Mouse (Mus musculus): ENCODE data around the gene Olig2. TPM values are rescaled to one million over a fixed set of nuclear protein-coding genes. Genes with fewer than 3 reads are reported as not detected.

Olig2 gene
- polyA plus RNA-seq, 1 experiment: not detected

DNA sequence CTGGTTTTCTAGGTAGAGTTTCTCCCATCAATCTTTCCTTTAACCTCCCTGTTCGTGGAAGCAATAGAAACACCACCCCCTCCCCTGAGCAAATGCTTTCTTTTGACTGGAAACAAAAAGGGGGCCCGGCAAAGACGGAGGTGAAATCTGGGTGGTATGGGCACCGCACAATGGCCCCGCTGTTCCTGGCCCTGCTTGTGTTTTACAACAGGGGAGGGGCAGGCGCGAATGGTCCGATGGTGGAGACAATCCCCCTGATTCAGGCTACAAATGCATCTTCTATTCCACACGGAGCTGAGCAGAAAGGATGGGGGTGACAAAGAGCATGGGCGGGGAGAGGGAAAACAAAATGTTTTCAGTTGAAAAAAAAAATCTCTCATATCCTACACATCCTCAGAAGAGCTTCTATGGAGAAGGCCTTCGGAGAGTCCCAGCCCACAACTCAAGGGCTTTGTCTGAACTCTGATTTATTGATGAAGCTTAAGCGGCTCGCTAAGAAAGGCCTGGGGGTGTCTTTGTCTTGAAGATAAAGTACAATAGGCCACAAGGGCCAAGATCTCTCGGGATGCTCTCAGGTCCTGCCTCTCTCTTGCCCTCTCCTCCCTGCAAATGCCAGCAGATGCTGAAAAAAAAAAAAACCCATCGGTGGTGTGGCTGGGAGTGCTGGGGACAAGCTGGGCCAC is 32.4 kb upstream of the Olig2 start:
- Histone ChIP-seq H3K27ac (ENCODE audit: control insufficient read depth, insufficient read depth, low read depth, low read length) (no peak overlapping the region), H3K36me3 (ENCODE audit: control insufficient read depth, insufficient read depth, low read length) (no peaks in the 10 kb centered on the region), H3K4me1 (ENCODE audit: control insufficient read depth, insufficient read depth, low read length) (peaks cover 2% of the 10 kb centered on the region; the same call in 1 of the 2 replicates), H3K4me3 (ENCODE audit: control insufficient read depth, low read depth, low read length) (no peak overlapping the region), H3K27me3 (ENCODE audit: control insufficient read depth, insufficient read depth, low read length) (no peaks in the 10 kb centered on the region)
- TF ChIP-seq CTCF (IDR thresholded peaks at IDR 0.05; ENCODE audit: control insufficient read depth, insufficient read depth, insufficient replicate concordance, low read depth, low read length) (no peak), POLR2A (IDR thresholded peaks at IDR 0.05; ENCODE audit: control insufficient read depth, low read depth, low read length) (no peak)

DNA sequence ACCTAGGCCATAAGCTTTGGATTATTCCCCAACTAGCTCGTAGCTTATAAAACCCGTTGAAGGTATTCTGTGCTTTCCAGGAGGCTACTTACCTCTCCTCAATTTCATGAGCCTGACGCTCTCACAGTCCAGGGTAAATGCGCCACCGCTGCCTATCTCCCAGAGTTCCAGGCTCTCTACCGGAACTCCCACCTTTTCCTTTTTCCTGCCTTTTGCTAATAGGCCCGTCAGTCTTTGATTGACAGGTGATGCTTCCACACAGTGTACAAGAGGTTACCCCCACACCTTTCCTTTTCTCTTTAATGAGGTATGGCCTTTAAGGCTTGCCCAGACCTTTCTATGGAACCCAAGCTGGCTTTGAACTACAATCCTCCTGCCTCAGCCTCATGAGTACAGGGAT is 25.4 kb upstream of the Olig2 start:
- H3K27me3 ChIP-seq (ENCODE audit: control insufficient read depth, insufficient read depth, low read length): no peaks in the 10 kb centered on the region
- peak; percentile 65; the same call in 1 of the 2 replicates for TF ChIP-seq POLR2A (IDR thresholded peaks at IDR 0.05; ENCODE audit: control insufficient read depth, low read depth, low read length)
- TF ChIP-seq CTCF (IDR thresholded peaks at IDR 0.05; ENCODE audit: control insufficient read depth, insufficient read depth, insufficient replicate concordance, low read depth, low read length): no peak
- no peaks in the 10 kb centered on the region for H3K36me3 ChIP-seq (ENCODE audit: control insufficient read depth, insufficient read depth, low read length)
- H3K4me1 ChIP-seq (ENCODE audit: control insufficient read depth, insufficient read depth, low read length): peaks cover 6% of the 10 kb centered on the region
- H3K4me3 ChIP-seq (ENCODE audit: control insufficient read depth, low read depth, low read length): peak overlapping the region; percentile 39
- H3K27ac ChIP-seq (ENCODE audit: control insufficient read depth, insufficient read depth, low read depth, low read length): 0 out of 2 replicates have a peak overlapping the region, but pooled peaks have one; percentile 3

DNA sequence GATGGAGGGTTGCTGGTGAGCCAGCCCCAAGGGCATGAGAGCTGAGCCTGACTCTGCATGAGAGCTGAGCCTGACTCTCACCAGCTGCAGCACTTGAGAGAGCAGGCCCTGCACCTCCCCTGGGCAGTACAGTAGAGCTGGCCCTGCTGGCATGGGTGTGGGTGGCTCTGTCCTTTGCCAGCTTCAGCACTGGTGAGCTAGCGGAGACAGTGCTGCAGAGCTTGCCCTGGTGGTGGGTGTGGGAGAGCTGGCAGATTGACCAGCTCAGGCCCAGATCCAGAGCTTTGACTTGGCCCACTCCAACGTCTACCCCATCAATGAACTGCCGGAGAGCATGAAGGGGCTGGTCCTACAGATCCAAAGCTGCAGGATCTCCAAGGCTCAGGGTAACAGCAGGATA is 22.3 kb upstream of the Olig2 start:
- no peak overlapping the region for H3K27ac ChIP-seq (ENCODE audit: control insufficient read depth, insufficient read depth, low read depth, low read length)
- H3K27me3 ChIP-seq (ENCODE audit: control insufficient read depth, insufficient read depth, low read length): no peaks in the 10 kb centered on the region
- TF ChIP-seq POLR2A (IDR thresholded peaks at IDR 0.05; ENCODE audit: control insufficient read depth, low read depth, low read length) (no peak), CTCF (IDR thresholded peaks at IDR 0.05; ENCODE audit: control insufficient read depth, insufficient read depth, insufficient replicate concordance, low read depth, low read length) (no peak)

DNA sequence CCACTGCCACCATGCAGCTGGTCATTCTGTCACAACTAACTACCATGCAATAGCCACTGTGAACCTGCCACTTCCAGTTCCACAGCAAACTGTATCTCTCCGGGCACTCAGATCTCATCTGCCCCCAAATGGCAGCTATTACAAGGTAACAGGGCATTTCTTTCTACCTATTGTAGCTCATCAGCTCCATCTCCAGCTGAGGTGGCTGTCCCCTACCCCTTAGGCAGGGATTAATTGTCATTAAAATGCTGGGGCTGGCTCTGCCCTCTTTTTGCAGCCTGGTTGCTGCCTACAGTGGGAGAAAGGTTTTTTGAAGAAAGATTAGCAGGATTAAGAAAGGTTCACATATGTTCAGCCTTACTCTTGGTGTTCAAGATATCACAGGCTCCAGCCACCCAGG is 18.9 kb upstream of the Olig2 start:
- H3K27ac ChIP-seq (ENCODE audit: control insufficient read depth, insufficient read depth, low read depth, low read length): no peak overlapping the region

More for the DNA sequence above, 22.3 kb upstream of the Olig2 start:
- no peak overlapping the region for H3K4me3 ChIP-seq (ENCODE audit: control insufficient read depth, low read depth, low read length)
- H3K36me3 ChIP-seq (ENCODE audit: control insufficient read depth, insufficient read depth, low read length): no peaks in the 10 kb centered on the region
- peaks cover 6% of the 10 kb centered on the region for H3K4me1 ChIP-seq (ENCODE audit: control insufficient read depth, insufficient read depth, low read length)

DNA sequence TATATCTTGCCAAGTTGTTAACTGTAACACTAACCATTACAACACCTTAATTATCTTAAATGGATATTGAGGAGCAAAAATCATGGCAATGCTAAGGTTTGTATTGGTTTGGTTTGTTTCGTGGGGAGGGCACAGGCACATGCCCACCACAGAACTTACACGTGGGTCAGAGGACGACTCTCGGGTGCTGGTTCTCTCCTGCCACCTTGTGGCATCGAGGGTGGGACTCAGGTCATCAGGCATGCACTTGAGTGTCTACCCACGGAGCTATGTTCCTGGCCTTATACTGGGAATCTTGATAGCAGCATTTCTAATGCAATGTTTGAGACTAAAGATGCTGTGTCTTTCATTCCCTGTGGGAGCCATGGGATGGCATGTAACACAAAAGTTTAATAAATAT is 8.2 kb upstream of the Olig2 start:
- H3K36me3 ChIP-seq (ENCODE audit: control insufficient read depth, insufficient read depth, low read length): no peaks in the 10 kb centered on the region
- H3K27ac ChIP-seq (ENCODE audit: control insufficient read depth, insufficient read depth, low read depth, low read length): no peak overlapping the region
- no peak for TF ChIP-seq CTCF (IDR thresholded peaks at IDR 0.05; ENCODE audit: control insufficient read depth, insufficient read depth, insufficient replicate concordance, low read depth, low read length)
- no peak for TF ChIP-seq POLR2A (IDR thresholded peaks at IDR 0.05; ENCODE audit: control insufficient read depth, low read depth, low read length)
- H3K27me3 ChIP-seq (ENCODE audit: control insufficient read depth, insufficient read depth, low read length): peaks cover 3% of the 10 kb centered on the region; the same call in 1 of the 2 replicates
- H3K4me1 ChIP-seq (ENCODE audit: control insufficient read depth, insufficient read depth, low read length): peaks cover 2% of the 10 kb centered on the region; the same call in 1 of the 2 replicates
- no peak overlapping the region for H3K4me3 ChIP-seq (ENCODE audit: control insufficient read depth, low read depth, low read length)

More for the DNA sequence above, 18.9 kb upstream of the Olig2 start:
- H3K36me3 ChIP-seq (ENCODE audit: control insufficient read depth, insufficient read depth, low read length): no peaks in the 10 kb centered on the region
- no peaks in the 10 kb centered on the region for H3K27me3 ChIP-seq (ENCODE audit: control insufficient read depth, insufficient read depth, low read length)
- H3K4me3 ChIP-seq (ENCODE audit: control insufficient read depth, low read depth, low read length): no peak overlapping the region
- H3K4me1 ChIP-seq (ENCODE audit: control insufficient read depth, insufficient read depth, low read length): no peaks in the 10 kb centered on the region
- TF ChIP-seq CTCF (IDR thresholded peaks at IDR 0.05; ENCODE audit: control insufficient read depth, insufficient read depth, insufficient replicate concordance, low read depth, low read length) (no peak), POLR2A (IDR thresholded peaks at IDR 0.05; ENCODE audit: control insufficient read depth, low read depth, low read length) (no peak)

DNA sequence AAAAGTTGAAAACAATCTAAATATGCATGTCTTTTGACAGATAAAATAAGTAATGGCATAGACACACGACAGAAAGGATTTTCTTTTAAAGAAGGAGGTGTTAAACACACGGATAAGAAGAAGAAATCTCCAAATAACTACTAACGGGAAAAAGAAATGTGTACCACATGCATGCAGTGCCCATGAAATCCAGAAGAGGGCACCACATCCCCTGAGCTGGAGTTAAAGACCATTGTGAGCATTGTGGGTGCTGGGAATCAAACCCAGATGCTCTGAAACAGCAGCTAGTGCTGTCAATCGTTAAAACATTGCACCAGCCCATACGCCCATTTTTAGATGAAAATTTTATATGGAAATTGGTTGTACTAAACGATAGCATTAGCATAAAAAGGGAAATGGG is 7.3 kb upstream of the Olig2 start:
- TF ChIP-seq CTCF (IDR thresholded peaks at IDR 0.05; ENCODE audit: control insufficient read depth, insufficient read depth, insufficient replicate concordance, low read depth, low read length) (peak; percentile 25; the same call in 1 of the 2 replicates), POLR2A (IDR thresholded peaks at IDR 0.05; ENCODE audit: control insufficient read depth, low read depth, low read length) (no peak)
- Histone ChIP-seq H3K4me1 (ENCODE audit: control insufficient read depth, insufficient read depth, low read length) (peaks cover 2% of the 10 kb centered on the region; the same call in 1 of the 2 replicates), H3K27ac (ENCODE audit: control insufficient read depth, insufficient read depth, low read depth, low read length) (no peak overlapping the region), H3K27me3 (ENCODE audit: control insufficient read depth, insufficient read depth, low read length) (peaks cover 3% of the 10 kb centered on the region; the same call in 1 of the 2 replicates), H3K4me3 (ENCODE audit: control insufficient read depth, low read depth, low read length) (no peak overlapping the region), H3K36me3 (ENCODE audit: control insufficient read depth, insufficient read depth, low read length) (no peaks in the 10 kb centered on the region)

GRCm38 (mm10) chr16:91219246-91219645 is 6.0 kb upstream of the Olig2 start:
- H3K4me1 ChIP-seq (ENCODE audit: control insufficient read depth, insufficient read depth, low read length): peaks cover 2% of the 10 kb centered on the region; the same call in 1 of the 2 replicates
- H3K27me3 ChIP-seq (ENCODE audit: control insufficient read depth, insufficient read depth, low read length): peaks cover 3% of the 10 kb centered on the region; the same call in 1 of the 2 replicates
- no peak overlapping the region for H3K4me3 ChIP-seq (ENCODE audit: control insufficient read depth, low read depth, low read length)
- H3K27ac ChIP-seq (ENCODE audit: control insufficient read depth, insufficient read depth, low read depth, low read length): no peak overlapping the region
- TF ChIP-seq POLR2A (IDR thresholded peaks at IDR 0.05; ENCODE audit: control insufficient read depth, low read depth, low read length) (no peak), CTCF (IDR thresholded peaks at IDR 0.05; ENCODE audit: control insufficient read depth, insufficient read depth, insufficient replicate concordance, low read depth, low read length) (no peak)
- H3K36me3 ChIP-seq (ENCODE audit: control insufficient read depth, insufficient read depth, low read length): no peaks in the 10 kb centered on the region

All from testis, adult 2 months (tissue).